Mouse (Mus musculus) adrenal gland (tissue): Measurements from ENCODE around the gene 2310039H08Rik.
"Not testable (repeated sequence)": the region's sequence is repeated elsewhere in the genome, so short reads cannot be mapped to it uniquely, and the experiment has no call there.

Source experiments
- intact Hi-C: fragments of 180-260 bp; cut with DNase I; formaldehyde crosslinking; loops from one replicate; pipeline ENCODE4 v1.15.1; 2025

2310039H08Rik gene

GRCm38 (mm10) chr17:46758753-46759152 lies 13.7 kb upstream of the 2310039H08Rik start:
- intact Hi-C loops, result no loop called here

- intact Hi-C loops, result no loop called here
These were observed 8.9 kb upstream of the 2310039H08Rik start, which contains the start of gene Ptcra for GRCm38 (mm10) chr17:46763544-46763943. TSS of gene Ptcra (minus strand) at chr17:46763712.

- intact Hi-C loops, result not testable (repeated sequence)
These were observed 7.5 kb upstream of the 2310039H08Rik start for GRCm38 (mm10) chr17:46764916-46765315.

- intact Hi-C loops, result no loop called here
These were observed 4.6 kb upstream of the 2310039H08Rik start for GRCm38 (mm10) chr17:46767868-46768267.

GRCm38 (mm10) chr17:46770546-46770945 lies 1.9 kb upstream of the 2310039H08Rik start:
- intact Hi-C loops, result no loop called here

DNA sequence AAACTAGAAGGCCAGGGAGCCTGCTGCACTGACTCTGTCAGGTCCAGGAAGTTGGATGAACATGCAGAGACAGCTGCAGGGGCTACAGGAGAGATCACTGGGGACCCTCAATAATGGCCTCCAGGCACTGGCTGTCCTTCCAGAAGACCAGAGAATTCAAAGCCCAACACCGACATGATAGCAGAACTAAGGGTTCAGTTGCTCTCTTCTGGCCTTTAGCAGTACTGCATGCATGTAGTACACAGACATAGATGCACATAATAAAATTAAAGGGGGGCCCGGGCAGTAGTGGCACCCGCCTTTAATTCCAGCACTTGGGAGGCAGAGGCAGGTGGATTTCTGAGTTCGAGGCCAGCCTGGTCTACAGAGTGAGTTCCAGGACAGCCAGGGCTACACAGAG lies 1.4 kb upstream of the 2310039H08Rik start:
- intact Hi-C loops, result no loop called here

- intact Hi-C loops, result no loop called here
These were observed 819 bp upstream of the 2310039H08Rik start for GRCm38 (mm10) chr17:46771616-46772015.

DNA sequence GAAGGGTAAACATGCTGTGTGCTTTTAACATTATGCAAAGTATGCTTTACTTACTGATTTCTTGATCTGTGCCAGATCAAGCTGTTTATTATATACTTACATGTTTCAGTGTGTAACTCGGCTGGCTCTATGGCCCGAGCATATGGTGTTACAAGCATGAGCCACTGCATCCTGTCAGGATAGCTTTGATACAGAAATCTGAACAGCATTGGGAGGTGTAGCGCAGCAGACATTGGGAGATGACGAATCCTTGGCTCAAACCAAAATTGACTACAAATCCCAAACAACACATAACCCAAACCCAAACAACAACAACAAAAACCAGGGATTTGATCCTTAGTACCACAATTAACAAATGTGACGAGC lies 414 bp upstream of the 2310039H08Rik start:
- intact Hi-C loops, result no loop called here

DNA sequence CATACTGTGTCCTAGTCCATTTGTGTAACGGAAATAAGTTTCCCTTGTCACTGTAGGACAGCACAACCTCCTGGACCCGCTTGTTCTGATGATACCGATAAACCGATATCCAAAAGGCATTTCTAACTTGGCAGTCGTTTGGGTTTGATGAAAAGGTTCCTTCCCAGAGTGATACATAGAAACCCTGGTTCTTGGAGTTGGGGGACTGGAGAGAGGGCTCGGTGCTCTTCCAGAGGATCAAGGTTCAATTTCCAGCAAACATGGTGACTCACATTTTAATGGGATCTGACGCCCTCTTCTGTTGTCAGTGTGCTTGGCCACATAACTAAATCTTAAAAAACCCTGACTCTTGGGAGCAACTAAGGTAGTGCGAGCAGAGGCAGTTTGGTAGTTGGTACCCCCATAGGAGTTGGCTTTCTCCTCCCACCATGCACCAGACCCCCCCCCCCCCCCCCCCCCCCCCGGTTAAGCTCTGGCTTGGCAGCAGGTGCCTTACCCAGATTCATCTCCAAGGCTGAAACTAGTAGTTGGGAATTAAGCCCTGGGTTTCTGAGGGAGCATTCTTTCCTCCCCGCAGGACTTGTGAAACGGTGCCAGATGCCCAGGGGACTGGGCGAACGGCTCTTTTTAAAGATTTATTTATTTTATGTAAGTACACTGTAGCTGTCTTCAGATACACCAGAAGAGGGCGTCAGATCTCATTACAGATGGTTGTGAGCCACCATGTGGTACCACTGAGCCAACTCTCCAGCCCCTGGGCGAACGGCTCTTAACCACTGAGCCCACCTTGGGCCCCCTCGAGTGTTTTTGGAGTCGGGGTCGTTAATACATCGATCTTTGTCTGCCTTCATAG lies 1.1 kb downstream of the 2310039H08Rik start:
- intact Hi-C loops, result no loop called here

DNA sequence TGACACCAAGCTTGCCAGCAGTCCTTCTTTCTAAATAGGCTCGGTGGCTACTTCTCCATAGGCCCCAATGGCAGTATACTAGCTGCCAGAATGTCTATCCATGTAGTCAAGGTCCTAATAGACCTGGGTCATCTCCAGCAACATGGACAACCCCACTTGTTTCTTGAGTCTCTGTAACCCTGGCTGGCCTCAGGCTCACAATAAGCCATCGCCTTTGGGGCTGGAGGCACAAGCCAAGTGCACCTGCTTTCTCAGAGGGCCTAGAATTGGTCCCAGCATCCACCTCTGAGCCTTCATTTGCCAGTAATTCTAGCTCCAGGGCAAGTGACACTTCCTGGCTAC lies 1.7 kb downstream of the 2310039H08Rik start:
- intact Hi-C loops, result no loop called here

- intact Hi-C loops, result no loop called here
These were observed 2.6 kb downstream of the 2310039H08Rik start for GRCm38 (mm10) chr17:46775070-46775469.

- intact Hi-C loops, result no loop called here
These were observed 3.7 kb downstream of the 2310039H08Rik start for GRCm38 (mm10) chr17:46776087-46776486.

GRCm38 (mm10) chr17:46781876-46782275 lies 9.4 kb downstream of the 2310039H08Rik start:
- intact Hi-C loops, result loop anchor here (5.0 kb wide), 1 partner anchor 110 kb away; the partner anchor contains the start of gene Tbcc

DNA sequence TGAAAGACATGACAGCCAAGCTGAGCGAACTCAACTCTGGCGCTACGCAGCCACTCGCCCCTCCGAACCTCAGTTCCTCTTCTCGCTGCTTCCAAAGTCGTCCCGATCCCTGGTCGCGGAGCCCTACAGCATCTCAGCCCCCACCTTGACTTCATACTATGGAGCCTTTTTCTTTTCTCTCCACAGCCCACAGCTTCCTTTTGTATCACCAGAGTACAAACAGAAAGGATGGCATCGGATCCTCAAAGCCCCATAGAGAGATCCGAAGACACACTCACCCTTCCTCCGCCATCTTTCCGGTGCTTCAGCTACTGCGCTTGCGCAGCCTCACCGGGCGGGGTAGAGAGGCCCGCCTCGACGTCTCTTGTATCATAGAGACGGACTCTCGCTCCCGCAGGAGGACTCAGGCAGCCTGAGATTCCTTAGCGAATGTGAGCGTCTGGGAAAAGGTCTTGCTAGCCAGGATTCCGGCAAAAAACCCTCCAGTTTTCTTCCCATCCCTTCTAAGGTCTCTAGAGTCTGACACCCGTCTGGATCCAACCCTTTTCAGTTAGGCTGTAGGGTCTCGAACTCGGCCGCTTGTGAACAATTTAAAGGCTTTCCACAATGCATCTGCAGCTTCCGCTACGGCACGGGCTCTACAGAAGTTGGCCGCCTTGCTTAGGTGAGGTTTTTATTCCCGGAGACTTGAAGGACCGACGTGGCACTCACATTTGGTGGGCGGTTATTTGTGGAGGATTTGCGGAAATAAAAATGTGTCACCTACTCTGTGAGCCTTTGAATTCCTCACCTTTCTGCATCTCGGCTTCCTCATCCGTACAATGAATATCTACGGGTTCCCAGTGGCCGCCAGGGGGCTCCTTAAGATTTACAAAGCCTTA lies 10.1 kb downstream of the 2310039H08Rik start, which contains the start of gene Rpl7l1:
Gene Rpl7l1 (minus strand): TSS at position 332 of the 881 bp plus-strand sequence.
- intact Hi-C loops, result loop anchor here (5.0 kb wide), 1 partner anchor 110 kb away; the partner anchor contains the start of gene Tbcc

DNA sequence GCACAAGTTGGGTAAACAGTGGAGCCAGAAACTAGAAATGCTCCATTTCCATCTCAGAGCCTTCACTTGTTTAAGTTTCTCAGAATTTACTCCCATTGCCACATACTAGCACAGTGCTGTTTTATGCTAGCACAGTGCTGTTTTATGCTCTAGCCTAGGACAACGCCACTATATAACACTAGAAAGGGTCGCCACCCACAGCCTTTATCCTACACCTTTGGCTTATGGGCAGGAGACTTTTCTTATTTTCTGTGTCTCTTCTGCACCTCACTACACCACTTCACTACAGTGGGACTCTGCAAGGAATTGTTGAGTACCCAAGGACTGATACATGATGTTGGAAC lies 10.8 kb downstream of the 2310039H08Rik start:
- intact Hi-C loops, result loop anchor here (5.0 kb wide), 1 partner anchor 109 kb away; the partner anchor contains the start of gene Tbcc

GRCm38 (mm10) chr17:46786952-46787351 lies 14.5 kb downstream of the 2310039H08Rik start:
- intact Hi-C loops, result no loop called here

- intact Hi-C loops, result not testable (repeated sequence)
These were observed 15.5 kb downstream of the 2310039H08Rik start for GRCm38 (mm10) chr17:46787974-46788373.

DNA sequence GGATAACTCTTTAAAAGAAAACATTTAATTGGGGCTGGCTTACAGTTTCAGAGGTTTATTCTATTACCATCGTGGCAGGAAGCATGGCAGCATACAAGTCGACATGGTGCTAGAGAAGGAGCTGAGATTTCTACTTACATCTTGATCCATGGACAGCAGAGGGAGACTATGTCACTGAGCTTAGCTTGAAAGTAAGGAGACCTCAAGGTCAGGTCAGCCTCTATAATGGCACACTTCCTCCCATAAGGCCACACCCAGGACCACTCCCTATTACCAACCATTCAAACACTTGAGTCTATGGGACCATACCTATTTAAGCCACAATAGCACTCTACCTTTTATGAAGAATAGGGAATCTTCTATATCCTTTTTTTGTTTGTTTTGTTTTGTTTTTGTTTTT lies 20.5 kb downstream of the 2310039H08Rik start:
- intact Hi-C loops, result no loop called here

DNA sequence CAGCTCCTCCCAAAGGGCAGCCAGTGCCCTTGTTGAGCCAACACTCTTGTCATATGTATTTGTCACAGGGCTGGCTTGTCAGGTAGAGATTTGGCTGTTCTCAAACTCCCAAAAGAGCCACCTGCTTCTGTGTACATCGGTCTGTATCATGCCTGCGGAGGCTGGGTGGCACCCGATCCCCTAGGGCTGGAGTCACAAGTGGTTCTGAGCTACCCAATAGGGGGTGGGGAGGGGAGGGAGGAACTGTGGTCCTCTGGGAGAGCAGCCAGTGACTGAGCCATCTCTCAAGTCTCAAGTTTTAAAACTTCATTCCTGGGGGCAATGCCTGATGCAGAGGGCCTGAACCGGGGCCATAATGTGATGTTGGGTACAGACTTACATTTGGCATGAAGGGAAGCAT lies 24.3 kb downstream of the 2310039H08Rik start:
- intact Hi-C loops, result no loop called here

GRCm38 (mm10) chr17:46797386-46797785 lies 25.0 kb downstream of the 2310039H08Rik start:
- intact Hi-C loops, result no loop called here

- intact Hi-C loops, result no loop called here
These were observed 27.2 kb downstream of the 2310039H08Rik start for GRCm38 (mm10) chr17:46799680-46800079.

- intact Hi-C loops, result no loop called here
These were observed 29.3 kb downstream of the 2310039H08Rik start for GRCm38 (mm10) chr17:46801761-46802160.
